Mouse (Mus musculus): ENCODE results near the gene Zfp692.

Gene Zfp692

DNA sequence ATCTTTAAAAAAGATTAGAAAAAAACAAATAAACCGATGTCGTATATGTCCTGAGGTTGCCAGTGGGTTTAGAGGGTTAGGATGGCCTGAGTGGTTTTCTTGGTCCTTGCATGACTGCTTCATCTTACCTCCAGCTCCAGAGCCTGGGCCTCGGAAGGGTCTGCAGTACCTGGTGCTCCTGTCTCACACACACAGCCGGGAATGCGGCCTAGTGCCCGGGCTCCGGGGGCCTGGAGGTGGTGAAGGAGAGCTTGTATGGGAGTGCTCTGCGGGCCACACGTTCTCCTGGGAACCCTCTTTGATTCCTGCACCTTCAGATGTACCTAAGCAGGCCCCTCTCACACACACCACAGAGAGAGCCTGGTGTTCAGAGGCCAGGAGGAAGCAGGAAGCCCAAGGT, 1.8 kb downstream of the Zfp692 start:
- no peak for DNase-seq (ENCODE audit: low spot score)

DNA sequence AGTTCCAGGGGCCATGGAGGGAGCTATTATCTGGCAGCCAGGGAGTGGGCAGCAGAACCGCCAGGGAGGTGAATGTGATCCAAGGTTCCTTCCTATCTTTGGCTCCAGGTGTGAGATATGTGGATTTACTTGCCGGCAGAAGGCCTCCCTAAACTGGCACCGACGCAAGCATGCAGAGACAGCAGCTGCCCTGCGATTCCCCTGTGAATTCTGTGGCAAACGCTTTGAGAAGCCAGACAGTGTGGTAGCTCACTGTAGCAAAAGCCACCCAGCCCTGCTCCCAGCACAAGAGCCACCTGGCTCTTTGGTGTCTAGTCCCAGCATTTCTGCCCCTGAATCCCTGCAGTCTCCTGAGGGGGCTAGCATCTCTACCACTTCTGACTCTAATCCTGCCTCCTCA, 7.2 kb downstream of the Zfp692 start:
- DNase-seq (ENCODE audit: low spot score): no peak

DNA sequence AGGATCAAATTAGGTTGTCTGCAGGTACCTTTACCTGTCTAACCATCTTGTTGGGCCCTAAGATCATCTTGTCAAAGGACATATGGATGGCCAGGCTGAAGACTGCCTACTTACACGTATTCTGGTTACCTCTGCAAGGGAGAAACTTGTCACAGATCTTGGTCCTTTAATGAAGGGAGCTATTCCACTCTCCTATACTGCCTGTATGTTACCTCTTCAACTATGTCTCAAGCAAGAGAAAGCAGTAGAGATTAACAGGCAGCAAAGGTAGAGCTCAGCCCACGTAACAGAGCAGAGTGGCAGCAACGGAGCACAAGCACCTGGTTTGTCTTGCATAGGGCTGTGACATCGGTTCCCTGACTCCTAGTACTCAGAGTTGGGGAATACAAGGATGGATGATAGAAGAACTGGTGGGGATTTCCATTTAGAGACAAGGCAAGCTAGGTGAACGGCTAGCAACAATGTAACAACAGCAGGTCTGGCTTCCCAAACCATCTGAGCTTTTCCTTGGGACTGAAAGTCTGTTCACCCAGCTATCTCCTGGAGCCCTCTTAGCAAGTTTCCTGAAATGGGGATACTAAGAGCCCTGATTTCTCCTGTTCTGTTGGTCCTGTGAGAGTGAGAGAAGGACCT, 8.8 kb downstream of the Zfp692 start:
- no peak for DNase-seq (ENCODE audit: low spot score)

DNA sequence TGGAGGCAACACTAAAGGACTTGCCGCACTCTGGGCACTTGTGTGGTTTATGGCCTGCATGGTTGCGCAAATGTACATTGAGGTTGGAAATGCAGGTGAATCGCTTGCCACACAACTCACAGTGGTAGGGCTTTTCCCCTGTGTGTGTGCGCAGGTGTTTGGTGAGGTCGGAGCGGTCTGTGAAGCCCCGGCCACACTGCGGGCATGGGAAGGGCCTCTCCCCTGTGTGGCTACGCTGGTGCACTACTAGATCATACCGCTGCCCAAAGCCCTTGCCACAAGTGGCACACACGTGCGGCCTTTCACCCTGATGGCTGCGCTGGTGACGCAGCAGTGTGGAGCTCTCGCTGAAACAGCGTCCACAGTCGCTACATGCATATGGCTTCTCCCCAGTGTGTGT, 9.5 kb downstream of the Zfp692 start:
- no peak for DNase-seq (ENCODE audit: low spot score)

DNA sequence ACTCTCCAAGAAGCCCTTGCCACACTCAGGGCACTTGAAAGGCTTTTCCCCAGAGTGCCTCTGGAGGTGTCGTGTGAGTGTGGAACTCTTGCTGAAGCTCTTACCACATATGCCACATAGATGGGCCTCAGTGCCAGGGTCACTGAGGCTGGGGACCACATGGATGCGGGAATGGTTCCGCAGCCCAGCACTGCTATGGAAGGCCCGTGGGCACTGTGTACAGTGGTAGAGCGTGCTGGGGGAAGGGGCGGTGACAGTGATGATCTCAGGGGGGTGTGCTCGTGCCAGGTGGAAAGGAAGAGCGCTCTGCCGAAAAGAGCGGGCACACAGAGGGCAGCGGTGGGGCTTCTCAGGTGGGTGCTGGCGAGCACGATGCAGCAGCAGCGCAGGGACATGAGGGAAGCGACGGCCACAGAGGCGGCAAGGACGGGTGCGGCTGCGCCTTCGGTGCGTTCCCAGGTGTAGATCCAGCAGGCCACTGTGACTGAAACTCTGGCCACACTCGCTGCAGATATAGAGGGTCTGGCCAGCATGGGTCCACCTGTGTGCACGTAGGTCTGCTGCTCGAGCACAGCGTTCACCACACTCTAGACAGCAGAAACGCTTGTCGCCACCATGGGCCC, 10.0 kb downstream of the Zfp692 start:
- DNase-seq (ENCODE audit: low spot score): no peak

DNA sequence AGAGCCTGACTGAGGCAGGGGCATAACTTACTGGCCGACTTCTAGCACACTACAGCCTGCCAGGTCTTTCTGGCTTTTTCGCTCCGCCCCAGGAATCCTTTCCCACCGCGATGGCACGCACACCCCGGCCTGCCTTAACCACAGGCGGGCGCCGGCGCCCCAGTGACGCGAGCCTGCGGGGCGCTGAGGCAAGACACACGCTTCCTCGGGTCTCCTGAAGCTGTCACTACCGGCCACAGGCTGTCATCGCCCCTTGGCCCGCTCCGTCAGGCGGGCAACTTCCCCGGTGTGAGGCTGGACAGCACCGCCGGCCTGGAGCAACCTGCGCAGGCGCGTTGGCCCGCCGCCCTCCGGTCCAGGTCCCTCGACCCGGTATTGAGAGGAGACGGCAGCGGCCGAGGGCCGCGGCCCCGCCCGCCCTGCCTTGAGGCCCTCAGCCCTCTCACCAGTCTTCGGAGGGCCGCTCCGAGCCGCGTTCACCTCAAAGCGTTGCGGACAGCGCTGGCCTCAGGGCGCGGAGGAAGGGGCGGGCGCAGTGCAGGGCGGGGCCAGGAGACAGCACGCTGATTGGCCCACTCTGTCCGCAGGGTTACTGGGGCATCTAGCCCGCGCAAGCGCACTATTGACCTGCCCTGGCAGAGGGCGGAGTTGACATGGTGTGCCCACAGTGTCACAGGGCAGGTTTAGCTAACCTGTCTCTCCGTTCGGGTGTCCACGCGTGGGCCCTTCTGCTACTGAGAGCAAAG, 16.1 kb downstream of the Zfp692 start:
- peak; percentile 98 for DNase-seq (ENCODE audit: low spot score)

DNA sequence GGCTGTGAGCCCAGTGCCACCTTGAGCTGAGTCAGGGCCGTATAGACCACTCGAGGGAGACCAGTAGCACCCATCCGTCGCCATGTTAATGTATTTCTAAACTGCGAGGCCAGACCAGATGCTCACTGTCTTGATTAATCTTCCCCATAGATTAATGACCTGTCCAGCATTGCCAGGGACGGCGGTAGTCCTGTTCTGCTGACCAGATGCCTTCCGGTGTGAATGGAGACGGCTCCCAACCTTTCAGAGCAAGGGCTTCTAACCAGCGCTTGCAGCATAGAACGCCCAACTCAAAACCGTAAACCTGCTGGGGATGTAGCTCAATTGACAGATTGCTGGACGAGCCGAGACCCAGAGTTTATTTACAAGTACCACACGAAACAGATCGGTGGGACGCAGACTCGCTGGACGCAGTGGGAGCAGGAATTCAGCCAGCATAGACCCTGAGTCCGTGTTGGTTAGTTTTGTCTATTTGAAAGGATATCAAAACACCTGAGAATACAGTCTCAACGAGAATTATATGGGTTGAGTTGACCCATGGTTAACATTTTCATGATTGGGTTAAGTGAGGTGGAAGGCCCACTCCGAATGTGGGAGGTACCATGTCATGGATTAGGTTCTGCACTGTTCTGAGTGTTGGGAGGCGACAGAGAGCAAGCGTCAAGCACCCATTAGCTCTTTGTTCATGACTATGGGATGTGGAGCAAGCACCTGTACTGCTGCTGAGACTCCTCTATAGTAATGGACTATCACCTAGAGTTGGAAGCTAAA, 16.9 kb downstream of the Zfp692 start:
- no peak for DNase-seq (ENCODE audit: low spot score)

DNA sequence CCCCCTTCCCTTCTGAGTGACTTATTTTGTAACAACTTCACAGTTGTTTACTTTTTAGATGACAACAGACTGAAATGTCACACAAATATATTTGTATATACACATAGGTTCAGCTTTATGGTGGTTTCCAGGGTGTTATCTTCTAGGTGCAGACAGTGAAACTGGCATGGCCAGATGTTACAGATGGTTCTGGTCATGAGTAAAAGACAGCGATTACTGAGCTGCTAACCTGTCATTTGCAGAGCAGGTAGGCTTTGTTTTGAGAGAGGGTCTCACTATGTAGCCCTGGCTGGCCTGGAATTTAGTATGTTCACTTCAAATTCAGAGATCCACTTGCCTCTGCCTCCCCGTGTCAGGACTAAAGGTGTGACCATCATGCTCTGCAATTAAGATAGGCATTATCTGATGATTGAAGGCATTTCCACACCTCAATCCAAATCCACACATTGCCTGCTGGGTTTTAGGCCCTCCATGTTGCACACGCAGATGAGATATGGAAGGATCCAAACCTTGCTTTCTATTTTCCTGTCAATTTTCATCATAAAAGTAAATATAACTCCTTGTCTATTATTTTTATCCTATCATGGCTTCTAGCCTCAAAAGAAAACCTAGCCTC, 17.9 kb downstream of the Zfp692 start:
- DNase-seq (ENCODE audit: low spot score): no peak

DNA sequence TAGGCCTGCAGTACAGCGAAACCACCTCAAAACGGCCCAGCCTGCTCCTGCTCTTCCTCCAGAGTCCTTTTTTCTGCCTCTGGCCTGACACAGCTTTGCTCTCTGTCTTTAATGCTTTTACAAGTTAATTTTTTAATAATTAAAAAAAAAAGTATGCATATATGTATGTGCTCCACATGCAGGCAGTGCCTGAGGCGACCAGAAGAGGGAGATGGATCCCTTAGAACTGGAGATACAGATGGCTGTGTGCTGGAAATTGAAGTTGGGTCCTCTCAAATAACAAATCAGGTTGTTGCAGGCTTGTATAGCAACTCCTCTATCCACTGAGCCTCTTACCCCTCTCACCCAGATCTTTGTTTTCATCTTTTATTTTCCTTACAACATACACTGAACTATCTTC, 19.9 kb downstream of the Zfp692 start:
- DNase-seq (ENCODE audit: low spot score): no peak

DNA sequence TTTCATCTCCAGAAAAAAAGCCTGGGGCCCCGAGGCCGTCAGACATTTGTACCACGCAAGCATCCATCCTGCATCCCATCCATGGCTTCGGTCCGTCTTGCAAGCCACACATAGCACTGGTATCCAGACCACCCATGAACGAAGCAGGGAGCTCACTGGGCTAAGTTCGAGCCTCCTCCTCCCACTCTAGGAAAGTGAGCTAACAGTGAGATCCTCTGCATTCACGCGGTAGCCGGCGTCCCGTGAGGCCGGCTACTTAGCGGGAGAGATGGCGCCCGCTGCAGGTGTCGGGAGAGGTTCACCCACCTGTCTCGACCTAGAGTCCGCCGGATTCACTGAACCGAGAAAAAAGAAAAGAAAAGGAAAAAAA, 23.0 kb downstream of the Zfp692 start:
- no peak for DNase-seq (ENCODE audit: low spot score)

DNA sequence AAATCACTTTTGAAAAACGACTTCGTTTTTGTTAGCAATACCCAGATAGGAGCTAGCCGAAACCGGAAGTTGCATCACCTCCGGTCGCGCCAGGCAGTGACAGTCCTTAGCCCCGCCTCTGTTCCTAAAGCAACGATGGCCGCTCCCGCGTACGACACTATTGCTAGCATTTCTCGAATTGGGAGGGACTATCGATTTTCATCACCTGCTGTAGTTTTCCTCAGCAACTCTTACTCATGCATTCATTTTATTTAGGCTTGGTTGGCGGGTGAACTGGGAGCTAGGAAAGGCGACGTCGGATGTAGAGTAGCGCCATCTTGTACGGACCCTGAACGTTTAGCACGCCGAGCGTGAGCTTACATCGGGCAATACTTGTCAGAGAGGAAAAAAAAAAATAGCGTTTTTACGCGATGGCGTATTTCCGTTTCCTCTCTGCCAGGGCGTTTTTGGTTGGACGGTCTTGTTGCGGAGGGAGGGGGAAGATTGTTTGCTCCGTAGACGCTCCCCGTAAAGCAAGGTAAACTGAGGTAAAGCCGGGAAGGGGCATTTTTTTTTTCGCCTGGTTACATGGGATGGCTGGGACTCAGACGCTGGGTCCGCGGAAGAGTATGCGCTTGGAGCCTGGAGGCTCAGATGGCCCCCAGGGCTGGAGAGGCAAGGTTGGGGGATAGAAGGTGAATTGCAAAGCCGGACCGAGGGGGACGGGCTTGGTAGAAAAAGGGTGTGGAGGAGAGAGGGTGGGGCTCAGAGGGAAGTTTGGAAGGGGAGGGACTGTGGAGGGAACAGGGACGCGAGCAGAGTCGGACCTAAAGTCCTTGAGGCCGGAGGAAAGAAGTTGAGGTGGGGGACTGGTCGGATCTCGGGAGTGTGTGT, 23.6 kb downstream of the Zfp692 start, which contains the start of the genes Zfp672 and Sh3bp5l:
Gene Zfp672 (minus strand): TSS at position 64 of the 873 bp plus-strand sequence.
Gene Sh3bp5l (plus strand): TSS at position 449 of the 873 bp plus-strand sequence.
- DNase-seq (ENCODE audit: low spot score): peak; percentile 90

DNA sequence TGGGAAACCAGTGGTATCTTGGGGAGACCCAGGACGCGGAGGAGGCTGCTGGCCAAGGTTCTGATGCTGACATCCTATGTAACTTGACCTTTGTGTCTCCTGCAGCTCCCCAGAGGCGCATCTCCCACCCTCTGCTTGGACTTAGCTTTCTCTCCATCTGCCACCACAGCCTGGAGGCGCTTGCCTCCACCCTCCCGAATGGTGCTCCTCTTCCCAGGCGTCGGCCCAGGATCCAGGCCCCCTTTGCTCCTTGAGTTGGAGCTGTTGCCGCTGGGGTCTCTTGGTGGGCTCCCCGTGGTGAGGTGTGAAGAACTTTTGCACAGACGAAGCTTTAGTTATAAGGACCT, 24.3 kb downstream of the Zfp692 start:
- no peak for DNase-seq (ENCODE audit: low spot score)

DNA sequence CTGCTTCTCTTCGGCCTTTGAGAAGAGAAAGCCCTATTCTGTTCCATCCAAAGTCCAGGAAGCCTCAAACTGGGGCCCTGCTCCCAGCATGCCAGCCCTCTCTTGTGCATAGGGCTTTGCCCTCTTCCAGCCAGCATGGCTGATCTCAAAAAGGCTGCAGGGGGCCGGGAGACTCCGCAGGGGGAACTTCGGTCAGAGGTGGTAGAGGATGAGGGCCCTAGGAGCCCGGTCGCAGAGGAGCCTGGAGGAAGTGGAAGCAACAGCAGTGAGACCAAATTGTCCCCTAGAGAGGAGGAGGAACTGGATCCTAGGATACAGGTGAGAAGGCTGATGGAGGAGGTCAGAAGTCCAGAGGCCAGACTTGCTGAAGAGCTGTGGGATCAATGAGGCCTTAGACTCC, 24.7 kb downstream of the Zfp692 start:
- DNase-seq (ENCODE audit: low spot score): no peak

DNA sequence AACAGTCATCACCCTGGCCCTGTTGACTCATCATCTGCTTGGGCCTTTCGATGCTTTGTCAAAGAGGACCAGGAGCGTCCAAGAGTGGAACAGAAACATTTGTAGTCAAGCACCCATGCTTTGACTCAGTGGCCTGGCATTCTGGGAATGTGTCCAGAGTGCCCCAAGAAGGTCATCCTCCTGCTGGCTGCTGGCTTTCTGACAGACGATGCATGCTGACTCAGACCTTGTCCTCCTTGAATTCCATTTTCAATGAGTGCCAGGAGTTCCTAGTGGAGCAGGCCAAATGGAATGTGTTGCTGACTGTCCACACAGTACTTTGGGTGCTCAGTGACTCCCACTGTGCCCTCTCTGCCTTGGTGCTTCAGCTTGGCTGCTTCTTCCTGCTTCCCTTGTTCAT, 27.9 kb downstream of the Zfp692 start:
- peak; percentile 29 for DNase-seq (ENCODE audit: low spot score)

DNA sequence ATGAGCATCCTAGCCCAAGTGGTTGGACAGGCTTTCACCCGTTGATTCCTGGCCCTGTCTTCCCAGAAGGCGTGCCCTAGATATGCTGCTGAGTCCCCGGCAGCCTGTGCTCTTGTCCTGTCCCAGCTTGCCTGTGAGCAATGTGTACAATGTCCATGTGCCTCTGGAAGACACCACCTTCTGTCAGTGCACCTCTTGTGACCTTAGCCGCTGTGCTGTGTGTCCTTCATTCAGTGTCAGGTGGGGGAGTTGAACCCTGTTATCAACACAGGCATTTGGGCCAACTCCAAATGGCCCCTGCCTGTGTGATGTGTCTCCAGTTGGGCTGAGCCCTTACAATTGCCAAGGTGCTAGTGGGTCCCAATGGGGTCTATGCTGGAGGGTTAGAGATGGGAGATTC, 39.9 kb downstream of the Zfp692 start:
- DNase-seq (ENCODE audit: low spot score): peak; percentile 18

DNA sequence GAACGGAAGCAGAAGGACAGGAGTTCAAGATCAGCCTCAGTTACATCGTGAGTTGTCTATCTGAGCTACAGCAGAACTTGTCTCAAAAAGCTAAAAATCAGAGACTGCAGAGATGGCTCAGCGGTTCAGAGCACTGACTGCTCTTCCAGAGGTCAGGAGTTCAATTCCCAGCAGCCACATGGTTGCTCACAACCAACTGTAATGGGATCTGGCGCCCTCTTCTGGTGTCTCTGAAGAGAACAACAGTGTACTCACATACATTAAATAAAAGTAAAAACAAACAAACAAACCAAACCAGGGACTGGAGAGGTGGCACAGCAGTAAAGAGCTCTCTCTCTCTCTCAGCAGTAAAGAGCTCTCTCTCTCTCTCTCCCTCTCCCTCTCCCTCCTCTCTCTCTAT, 43.8 kb downstream of the Zfp692 start:
- DNase-seq (ENCODE audit: low spot score): no peak

DNA sequence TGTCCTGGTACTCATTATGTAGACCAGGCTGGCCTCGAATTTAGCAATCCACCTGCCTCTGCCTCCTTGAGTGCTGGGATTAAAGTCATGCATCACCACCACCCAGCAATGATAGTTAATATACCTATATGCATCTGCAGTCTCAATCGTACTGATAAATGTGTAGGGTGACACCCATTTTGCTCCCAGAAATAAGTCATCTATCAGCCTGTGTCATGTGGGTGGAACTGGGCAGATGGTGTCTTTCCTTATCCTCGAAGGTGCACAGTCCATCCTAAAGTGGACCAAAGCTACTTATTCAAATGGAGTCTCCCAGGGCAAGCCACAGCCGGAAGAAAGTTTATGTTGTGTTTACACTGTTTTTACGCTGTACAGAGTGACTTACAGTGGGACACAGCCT, 44.3 kb downstream of the Zfp692 start:
- DNase-seq (ENCODE audit: low spot score): no peak

DNA sequence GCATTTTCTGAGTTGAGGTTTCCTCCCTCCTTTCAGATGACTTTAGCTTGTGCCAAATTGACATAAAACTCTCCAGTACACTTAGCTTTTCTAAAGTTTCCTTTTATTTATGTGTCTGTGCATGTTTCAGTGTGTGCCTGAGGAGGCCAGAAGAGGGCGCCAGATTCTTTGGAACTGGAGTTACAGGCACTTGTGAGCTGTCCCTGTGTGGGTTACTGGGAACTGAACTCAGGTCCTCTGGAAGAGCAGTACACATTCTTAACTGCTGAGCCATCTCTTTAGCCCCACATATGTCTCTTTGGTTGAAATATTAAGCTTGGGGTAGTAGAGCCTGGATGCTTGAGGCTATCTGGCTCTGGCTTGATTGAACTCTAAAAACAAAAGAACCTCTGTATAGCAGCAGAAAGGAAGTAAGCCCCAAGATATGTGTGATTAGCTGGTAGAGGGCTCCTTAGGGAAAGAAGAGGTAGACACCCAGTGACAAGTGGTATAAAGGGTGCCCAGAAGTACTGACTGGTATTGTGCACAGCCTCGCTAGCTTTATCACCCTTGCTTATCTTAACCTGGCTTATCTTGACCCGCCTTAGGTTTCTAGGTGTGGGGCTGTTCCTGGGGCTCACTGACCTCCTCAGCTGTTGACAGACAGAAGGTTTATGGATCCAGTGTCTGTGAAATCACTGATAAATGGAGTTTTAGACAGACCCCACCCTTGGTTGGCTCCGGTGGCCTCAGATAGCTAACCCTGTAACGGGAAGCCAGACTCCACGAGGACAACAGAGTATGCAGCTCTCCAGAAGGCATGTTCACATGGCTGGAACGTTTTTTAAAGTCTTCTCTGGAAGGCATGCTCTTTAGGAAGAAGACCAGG, 46.0 kb downstream of the Zfp692 start:
- DNase-seq (ENCODE audit: low spot score): peak; percentile 20

DNA sequence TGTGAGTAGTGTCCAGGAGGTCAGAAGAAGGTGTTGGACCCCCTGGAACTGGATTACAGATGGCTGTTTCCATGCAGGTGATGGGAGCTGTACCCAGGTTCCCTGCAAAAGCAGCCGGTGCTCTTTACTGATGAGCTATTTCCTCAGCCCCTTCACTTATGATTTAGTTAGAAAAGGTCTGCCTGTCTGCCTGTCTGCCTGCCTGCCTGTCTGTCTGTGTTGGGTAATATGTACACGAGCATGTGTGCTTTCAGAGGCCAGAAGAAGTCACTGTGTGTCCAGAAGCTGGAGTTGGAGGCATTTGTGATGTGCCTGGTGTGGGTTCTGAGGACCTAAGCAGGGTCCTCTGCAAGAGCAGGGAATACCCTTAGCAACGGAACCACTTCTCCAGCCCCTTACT, 46.8 kb downstream of the Zfp692 start:
- DNase-seq (ENCODE audit: low spot score): no peak

DNA sequence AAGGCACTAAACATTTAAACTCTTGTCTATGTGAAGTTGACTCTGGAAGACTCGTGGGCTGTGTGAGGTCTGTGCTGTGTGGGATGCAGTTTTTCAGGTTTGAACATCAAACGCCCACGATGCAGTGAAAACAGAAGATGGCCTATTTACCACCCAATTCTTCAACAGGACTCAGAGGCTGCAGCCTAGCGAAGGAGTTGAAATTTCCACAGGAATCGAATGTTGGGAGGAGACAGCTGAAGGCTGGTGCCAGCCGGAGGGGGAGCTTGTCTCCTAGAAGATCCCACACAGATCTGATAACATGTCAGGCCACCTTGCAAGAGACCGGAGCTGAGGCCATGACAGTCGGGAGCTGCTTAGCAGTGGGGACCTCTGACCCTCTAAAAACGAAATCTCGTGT, 47.6 kb downstream of the Zfp692 start:
- no peak for DNase-seq (ENCODE audit: low spot score)
